Mouse (Mus musculus) hindbrain, embryonic 11.5 days (tissue): ENCODE results near the gene Ednra. TPM values are rescaled to one million over a fixed set of nuclear protein-coding genes. Genes with fewer than 3 reads are reported as not detected.

ENCODE experiments used
- ATAC-seq: fragments of 200-750 bp; cut with Nextera tagmentation; 2 replicates; pipeline ENCODE4 v1.8.0; 2017; ENCODE audit warnings: mild to moderate bottlenecking, moderate TSS enrichment, moderate library complexity; ENCODE audit not compliant: low FRiP score
- DNase-seq: peaks from one replicate; pipeline ENCODE4 v3.0.0-alpha.2; 2015; ENCODE audit warnings: low spot score
- H3K27ac ChIP-seq: fragments of 300-500 bp; sonication (generic); 2 replicates; pipeline ENCODE4 v1.5.1; 2014; ENCODE audit warnings: mild to moderate bottlenecking, low read depth, low read length
- H3K27me3 ChIP-seq: fragments of 300-500 bp; sonication (generic); 2 replicates; pipeline ENCODE4 v1.6.1; 2014; ENCODE audit warnings: mild to moderate bottlenecking, low read length, moderate library complexity, mixed read lengths; ENCODE audit not compliant: control insufficient read depth, insufficient read depth
- H3K36me3 ChIP-seq: fragments of 300-500 bp; sonication (generic); 2 replicates; pipeline ENCODE4 v1.6.1; 2014; ENCODE audit warnings: mild to moderate bottlenecking, low read length, moderate library complexity, mixed read lengths; ENCODE audit not compliant: control insufficient read depth, insufficient read depth
- H3K4me1 ChIP-seq: fragments of 300-500 bp; sonication (generic); replicated peaks from 2 replicates; pipeline ENCODE4 v1.6.1; 2014; ENCODE audit warnings: low read length, mixed read lengths; ENCODE audit not compliant: control insufficient read depth, insufficient read depth
- H3K4me2 ChIP-seq: fragments of 300-500 bp; sonication (generic); replicated peaks from 2 replicates; pipeline ENCODE4 v1.6.1; 2014; ENCODE audit warnings: mild to moderate bottlenecking, low read depth, low read length
- H3K4me3 ChIP-seq: fragments of 300-500 bp; sonication (generic); 2 replicates; pipeline ENCODE4 v1.5.1; 2014; ENCODE audit warnings: low read depth, low read length
- H3K9ac ChIP-seq: fragments of 300-500 bp; sonication (generic); 2 replicates; pipeline ENCODE4 v1.6.1; 2014; ENCODE audit warnings: low read depth, low read length
- H3K9me3 ChIP-seq: fragments of 300-500 bp; sonication (generic); 2 replicates; pipeline ENCODE4 v1.6.1; 2016; ENCODE audit warnings: low read length; ENCODE audit not compliant: control insufficient read depth
- WGBS: fragments of 180-500 bp; shearing (Covaris S2); extraction: QIAGEN DNeasy Blood & Tissue Kit; methylation state at CpG from one replicate; pipeline ENCODE4 v1.1.7; 2014; 5-methylcytosine and 5-hydroxymethylcytosine counted together
- polyA plus RNA-seq: library from polyadenylated mRNA; unstranded; fragments of >200 nt; fragmentation: Nextera tagmentation; extraction: Ambion mirVana; gene quantifications from 2 replicates; pipeline ENCODE4 v1.2.1, GENCODE M21; 2014

Ednra gene
- polyA plus RNA-seq, 1 experiment from 2014 or later = 23.9 TPM

GRCm38 (mm10) chr8:77755441-77755840 lies 31.2 kb upstream of the Ednra start:
- Histone ChIP-seq H3K9ac (no peak overlapping the region), H3K9me3 (no peaks in the 10 kb centered on the region), H3K36me3 (no peaks in the 10 kb centered on the region), H3K4me3 (no peak overlapping the region), H3K27me3 (no peaks in the 10 kb centered on the region), H3K4me1 (no peaks in the 10 kb centered on the region), H3K4me2 (no peak overlapping the region), H3K27ac (no peak overlapping the region)
- 81% methylated on average over 4 of the region's 4 CpGs for WGBS
- ATAC-seq = no peak
- no peak for DNase-seq

- WGBS = 87% methylated on average over 5 of the region's 5 CpGs
- Histone ChIP-seq H3K36me3 (no peaks in the 10 kb centered on the region), H3K9me3 (no peaks in the 10 kb centered on the region), H3K27me3 (no peaks in the 10 kb centered on the region), H3K4me3 (no peak overlapping the region), H3K4me1 (no peaks in the 10 kb centered on the region), H3K9ac (no peak overlapping the region), H3K4me2 (no peak overlapping the region), H3K27ac (no peak overlapping the region)
- DNase-seq (no peak), ATAC-seq (no peak)
Measured at GRCm38 (mm10) chr8:77753796-77754195, 29.5 kb upstream of the Ednra start.

GRCm38 (mm10) chr8:77752041-77752440 lies 27.8 kb upstream of the Ednra start:
- Histone ChIP-seq H3K9me3 (no peaks in the 10 kb centered on the region), H3K4me2 (no peak overlapping the region), H3K4me3 (no peak overlapping the region), H3K4me1 (no peaks in the 10 kb centered on the region), H3K9ac (no peak overlapping the region), H3K27me3 (no peaks in the 10 kb centered on the region), H3K27ac (no peak overlapping the region), H3K36me3 (no peaks in the 10 kb centered on the region)
- ATAC-seq = no peak
- 71% methylated on average over 3 of the region's 3 CpGs for WGBS
- DNase-seq = no peak

GRCm38 (mm10) chr8:77750407-77750806 lies 26.1 kb upstream of the Ednra start:
- H3K4me2 ChIP-seq = no peak overlapping the region
- no peak overlapping the region for H3K27ac ChIP-seq
- H3K9me3 ChIP-seq = no peaks in the 10 kb centered on the region
- no peak overlapping the region for H3K9ac ChIP-seq
- H3K4me3 ChIP-seq = no peak overlapping the region
- no peaks in the 10 kb centered on the region for H3K27me3 ChIP-seq
- DNase-seq = no peak
- H3K36me3 ChIP-seq = no peaks in the 10 kb centered on the region
- WGBS = 84% methylated on average over 4 of the region's 4 CpGs
- H3K4me1 ChIP-seq = no peaks in the 10 kb centered on the region
- ATAC-seq = no peak

GRCm38 (mm10) chr8:77744476-77744875 lies 20.2 kb upstream of the Ednra start:
- no peaks in the 10 kb centered on the region for H3K27me3 ChIP-seq
- DNase-seq (no peak), ATAC-seq (no peak)
- WGBS = 83% methylated on average over 3 of the region's 3 CpGs
- H3K4me3 ChIP-seq = no peak overlapping the region
- H3K9ac ChIP-seq = no peak overlapping the region
- H3K27ac ChIP-seq = no peak overlapping the region
- no peaks in the 10 kb centered on the region for H3K36me3 ChIP-seq
- H3K4me1 ChIP-seq = no peaks in the 10 kb centered on the region
- no peak overlapping the region for H3K4me2 ChIP-seq
- no peaks in the 10 kb centered on the region for H3K9me3 ChIP-seq

- no peak for DNase-seq
- Histone ChIP-seq H3K27ac (no peak overlapping the region), H3K36me3 (no peaks in the 10 kb centered on the region), H3K4me2 (no peak overlapping the region), H3K9me3 (no peaks in the 10 kb centered on the region), H3K4me3 (no peak overlapping the region), H3K27me3 (no peaks in the 10 kb centered on the region), H3K9ac (no peak overlapping the region), H3K4me1 (no peaks in the 10 kb centered on the region)
- WGBS = 84% methylated on average over 2 of the region's 3 CpGs
- ATAC-seq = no peak
Measured at GRCm38 (mm10) chr8:77742395-77742794, 18.1 kb upstream of the Ednra start.

GRCm38 (mm10) chr8:77741050-77741777 lies 16.9 kb upstream of the Ednra start:
- H3K27me3 ChIP-seq = no peaks in the 10 kb centered on the region
- H3K36me3 ChIP-seq = no peaks in the 10 kb centered on the region
- DNase-seq = no peak
- no peak overlapping the region for H3K27ac ChIP-seq
- no peak overlapping the region for H3K4me2 ChIP-seq
- H3K4me1 ChIP-seq = no peaks in the 10 kb centered on the region
- no peak overlapping the region for H3K9ac ChIP-seq
- no peak overlapping the region for H3K4me3 ChIP-seq
- H3K9me3 ChIP-seq = no peaks in the 10 kb centered on the region
- no peak for ATAC-seq
- WGBS = 89% methylated on average over 6 of the region's 6 CpGs

GRCm38 (mm10) chr8:77738419-77738818 lies 14.2 kb upstream of the Ednra start:
- Histone ChIP-seq H3K4me3 (no peak overlapping the region), H3K36me3 (no peaks in the 10 kb centered on the region), H3K9me3 (no peaks in the 10 kb centered on the region), H3K27me3 (no peaks in the 10 kb centered on the region), H3K27ac (no peak overlapping the region), H3K4me1 (no peaks in the 10 kb centered on the region), H3K9ac (no peak overlapping the region), H3K4me2 (no peak overlapping the region)
- DNase-seq (no peak), ATAC-seq (no peak)
- 91% methylated on average over 6 of the region's 6 CpGs for WGBS

- Histone ChIP-seq H3K36me3 (no peaks in the 10 kb centered on the region), H3K4me3 (no peak overlapping the region), H3K4me2 (no peak overlapping the region), H3K4me1 (no peaks in the 10 kb centered on the region), H3K9ac (no peak overlapping the region), H3K27ac (no peak overlapping the region), H3K9me3 (no peaks in the 10 kb centered on the region), H3K27me3 (no peaks in the 10 kb centered on the region)
- DNase-seq = no peak
- no peak for ATAC-seq
- WGBS = 76% methylated on average over 9 of the region's 9 CpGs
Measured at GRCm38 (mm10) chr8:77737327-77737726, 13.1 kb upstream of the Ednra start.
